Mouse (Mus musculus) liver, embryonic 14.5 days (tissue): ENCODE results near the gene Anxa3.

Source experiments
- CTCF ChIP-seq: IDR thresholded peaks from 2 replicates; pipeline ENCODE4 v1.5.1; 2016; ENCODE audit warnings: antibody characterized with exemption, low read depth, control low read depth
- EP300 ChIP-seq: IDR thresholded peaks from 2 replicates; pipeline ENCODE4 v1.6.1; 2016; ENCODE audit warnings: antibody characterized with exemption, low read depth

GRCm38 (mm10) chr5:96878178-96878577 is 85.0 kb downstream of the Anxa3 start:
- TF ChIP-seq CTCF (peak; percentile 78), EP300 (peak; percentile 44; the same call in 1 of the 2 replicates)
